Mouse (Mus musculus): Measurements from ENCODE around the gene Cend1. TPM values are rescaled to one million over a fixed set of nuclear protein-coding genes. Genes with fewer than 3 reads are reported as not detected.

The Cend1 gene
- polyA plus RNA-seq, 1 experiment from 2014 or later: 111 TPM

DNA sequence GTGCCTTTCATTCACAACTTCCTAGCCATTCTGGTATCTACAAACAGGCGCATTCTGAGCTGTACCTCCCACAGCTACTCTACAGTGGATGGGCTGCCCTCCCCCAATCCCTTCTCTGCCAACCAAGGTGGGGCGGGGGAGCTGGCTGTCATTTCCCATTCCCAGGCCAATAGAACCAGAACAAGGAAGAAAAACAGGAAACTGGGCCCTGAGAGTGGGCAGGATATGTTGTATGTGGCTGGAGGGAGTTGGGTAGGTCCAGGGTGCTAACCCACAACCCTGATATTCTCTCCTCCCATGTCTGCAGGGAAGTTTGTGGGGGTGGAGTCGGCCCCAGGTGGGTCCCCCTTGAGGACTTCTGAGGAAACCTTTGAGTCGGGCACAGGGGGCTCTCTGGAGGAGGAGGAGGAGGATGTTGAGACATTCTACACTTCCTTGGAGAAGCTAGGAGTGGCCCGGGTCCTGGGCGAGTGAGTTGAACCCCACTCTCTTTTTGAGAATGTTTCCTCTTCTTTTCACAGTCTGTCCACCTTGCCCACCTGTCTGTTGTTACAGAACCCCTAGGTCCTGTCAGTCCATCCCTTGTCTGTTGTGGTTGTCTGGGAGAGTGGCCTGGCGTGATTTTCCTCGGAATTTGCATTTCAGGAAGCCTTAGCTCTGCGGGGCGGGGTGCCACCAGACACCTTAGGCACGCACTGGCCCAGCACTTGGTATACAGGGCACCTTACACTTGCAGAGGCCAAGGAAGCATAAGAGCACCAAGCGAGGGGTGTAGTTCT is 34.7 kb upstream of the Cend1 start:
- Histone ChIP-seq H3K9me3 (no peaks in the 10 kb centered on the region), H3K27me3 (peaks cover 81% of the 10 kb centered on the region), H3K9ac (no peak overlapping the region), H3K4me1 (replicated peaks) (peaks cover 41% of the 10 kb centered on the region), H3K4me2 (peak overlapping the region; percentile 31), H3K36me3 (peaks cover 14% of the 10 kb centered on the region), H3K4me3 (peak overlapping the region; percentile 8; the same call in 1 of the 2 replicates), H3K27ac (replicated peaks) (no peak overlapping the region)
- ATAC-seq (ENCODE audit: low read depth): no peak
- WGBS: 20% methylated on average over 12 of the region's 12 CpGs

DNA sequence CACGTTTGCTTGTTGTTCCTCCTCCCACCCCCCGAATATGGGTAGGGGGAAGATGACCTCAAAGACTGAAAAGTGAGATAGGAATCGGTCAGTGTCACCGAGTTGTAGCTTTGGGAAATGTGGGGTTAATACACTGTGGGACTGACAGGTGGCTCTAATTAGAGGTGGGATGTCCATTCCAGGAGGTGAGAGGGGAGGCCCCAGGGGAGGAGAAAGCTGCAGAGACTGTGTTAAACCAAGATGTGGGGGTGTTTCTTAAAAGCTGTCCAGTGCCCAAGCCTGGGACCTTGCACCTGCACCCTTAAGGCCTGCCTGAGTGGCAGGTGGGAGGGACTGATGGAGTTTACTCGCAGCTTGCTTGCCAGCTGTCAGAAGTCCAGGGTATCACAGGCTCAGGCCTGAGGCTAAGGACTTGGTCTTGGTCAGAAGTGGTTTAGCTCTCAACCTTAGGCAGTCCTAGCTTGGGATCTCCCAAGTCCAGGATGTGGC is 33.1 kb upstream of the Cend1 start:
- no peak overlapping the region; the same call in 1 of the 2 replicates for H3K9ac ChIP-seq
- H3K36me3 ChIP-seq: peaks cover 19% of the 10 kb centered on the region
- no peak for ATAC-seq (ENCODE audit: low read depth)
- peaks cover 25% of the 10 kb centered on the region for H3K4me1 ChIP-seq (replicated peaks)
- H3K27ac ChIP-seq (replicated peaks): no peak overlapping the region
- H3K4me2 ChIP-seq: peak overlapping the region; percentile 59
- no peaks in the 10 kb centered on the region for H3K9me3 ChIP-seq
- WGBS: 16% methylated on average over 5 of the region's 5 CpGs
- H3K4me3 ChIP-seq: peak overlapping the region; percentile 39
- peaks cover 83% of the 10 kb centered on the region for H3K27me3 ChIP-seq

DNA sequence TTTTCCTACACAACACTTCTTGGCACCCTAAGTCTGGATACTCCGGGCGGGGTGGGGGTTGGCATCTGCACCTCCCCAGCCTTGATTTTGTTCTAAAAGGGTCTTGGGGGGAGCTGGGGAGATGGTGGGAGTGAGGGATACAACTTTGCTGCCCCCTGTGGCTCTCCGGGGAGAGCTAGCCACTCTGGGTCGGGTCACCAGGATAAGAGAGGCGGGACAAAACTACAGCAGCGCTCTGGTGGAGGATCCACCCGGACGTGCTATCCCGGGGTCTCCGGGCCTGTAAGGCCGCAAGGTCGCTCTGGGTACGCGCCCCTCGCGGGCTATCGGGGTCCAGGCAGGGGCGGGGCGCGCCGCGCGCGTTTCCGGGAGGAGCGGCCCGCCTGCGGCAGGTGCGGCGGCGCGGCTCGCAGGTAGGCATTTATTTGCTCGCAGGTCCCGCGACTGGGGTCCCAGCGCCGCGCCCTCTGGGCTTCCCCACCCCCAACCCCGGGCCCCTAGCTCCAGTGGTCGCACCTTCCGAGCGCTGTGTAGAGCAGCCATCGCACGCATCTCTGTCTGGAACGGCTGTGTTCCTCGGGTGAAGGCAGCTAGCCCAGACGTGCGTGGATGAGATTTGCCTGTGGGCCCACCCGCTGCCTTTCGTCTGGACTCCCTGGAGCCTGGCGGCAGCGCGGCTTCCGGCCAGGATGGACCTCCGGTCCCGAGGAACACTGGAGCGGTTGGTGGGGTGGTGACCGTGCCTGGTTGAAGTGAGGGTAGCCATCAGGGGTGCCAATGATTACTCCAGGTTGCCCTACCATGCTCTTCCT is 32.4 kb upstream of the Cend1 start:
- WGBS: 2% methylated on average over 59 of the region's 59 CpGs
- no peak for ATAC-seq (ENCODE audit: low read depth)

DNA sequence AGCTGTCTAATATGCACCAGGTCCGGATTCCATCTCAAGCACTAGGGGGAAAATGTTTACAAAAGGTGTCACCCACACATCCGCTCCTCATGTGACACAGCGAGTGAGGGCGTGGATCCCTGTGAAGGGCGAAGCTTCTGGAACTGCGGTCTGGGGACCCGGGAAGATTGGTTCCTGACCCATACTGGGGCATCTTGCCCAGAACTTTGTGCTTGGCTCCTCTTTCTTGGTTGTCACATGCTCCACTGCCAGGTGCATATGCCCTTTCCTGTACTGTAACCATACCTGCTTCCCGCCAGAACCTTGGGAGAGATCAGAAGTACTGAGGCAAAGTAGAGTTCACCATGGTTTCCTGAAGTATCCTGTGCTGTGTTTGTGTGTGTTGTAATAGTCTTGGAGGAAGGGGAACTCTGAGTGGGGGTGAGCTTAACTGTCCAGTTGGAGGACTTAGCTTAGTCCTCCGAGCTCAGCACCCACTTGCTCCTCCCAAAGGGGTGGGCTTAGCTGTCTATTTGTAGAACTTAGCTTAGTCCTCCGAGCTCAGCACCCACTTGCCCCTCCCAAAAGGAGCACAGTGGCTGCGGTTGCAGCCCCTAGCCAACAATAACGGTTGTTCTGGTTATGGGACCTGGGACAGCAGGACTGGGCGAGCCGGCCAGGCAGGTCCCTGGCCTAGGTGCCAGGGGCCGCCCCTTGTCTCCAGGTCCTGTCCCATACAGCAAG is 31.3 kb upstream of the Cend1 start, which contains the start of gene Cracr2b:
TSS of gene Cracr2b (plus strand) at position 704 of the 723 bp plus-strand sequence.
- no peaks in the 10 kb centered on the region for H3K9me3 ChIP-seq
- H3K27ac ChIP-seq (replicated peaks): no peak within 1 kb of the TSS
- 74% methylated on average over 15 of the region's 15 CpGs for WGBS
- H3K27me3 ChIP-seq: peaks cover 71% of the 10 kb centered on the region
- peak within 1 kb of the TSS; percentile 59 for H3K4me2 ChIP-seq
- no peak for ATAC-seq (ENCODE audit: low read depth)
- peaks cover 30% of the 10 kb centered on the region for H3K4me1 ChIP-seq (replicated peaks)
- peak within 1 kb of the TSS; percentile 39 for H3K4me3 ChIP-seq
- peak within 1 kb of the TSS; percentile 66 for H3K9ac ChIP-seq
- H3K36me3 ChIP-seq: peaks cover 19% of the 10 kb centered on the region

More for the DNA sequence above, 32.4 kb upstream of the Cend1 start:
- no peaks in the 10 kb centered on the region for H3K9me3 ChIP-seq
- peaks cover 82% of the 10 kb centered on the region for H3K27me3 ChIP-seq
- H3K9ac ChIP-seq: peak overlapping the region; percentile 66
- H3K4me1 ChIP-seq (replicated peaks): peaks cover 21% of the 10 kb centered on the region
- peak overlapping the region; percentile 59 for H3K4me2 ChIP-seq
- peak overlapping the region; percentile 39 for H3K4me3 ChIP-seq
- H3K36me3 ChIP-seq: peaks cover 19% of the 10 kb centered on the region
- no peak overlapping the region for H3K27ac ChIP-seq (replicated peaks)

DNA sequence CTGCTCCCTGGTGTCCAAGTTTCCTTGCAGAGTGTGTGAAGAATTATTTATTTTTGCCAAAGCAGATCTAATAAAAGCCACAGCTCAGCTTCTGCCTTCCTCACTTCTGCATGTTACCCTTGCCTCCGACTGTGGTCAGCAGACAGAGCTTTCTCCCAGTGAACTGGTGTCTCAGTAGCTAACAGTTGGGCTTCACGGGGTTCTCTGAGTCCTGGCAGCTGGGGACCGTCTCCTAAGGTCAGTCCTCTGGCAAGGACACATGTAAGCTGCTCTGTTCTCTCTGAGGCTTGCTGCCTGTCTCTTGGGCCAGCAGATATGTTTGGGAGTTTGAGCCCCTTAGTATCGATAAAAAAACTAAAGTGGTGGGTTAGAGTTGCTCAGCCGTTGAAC is 30.7 kb upstream of the Cend1 start:
- no peak overlapping the region for H3K27ac ChIP-seq (replicated peaks)
- peaks cover 19% of the 10 kb centered on the region for H3K36me3 ChIP-seq
- no peak overlapping the region for H3K4me2 ChIP-seq
- 75% methylated on average over 5 of the region's 5 CpGs for WGBS
- peaks cover 33% of the 10 kb centered on the region for H3K4me1 ChIP-seq (replicated peaks)
- H3K4me3 ChIP-seq: no peak overlapping the region
- no peak for ATAC-seq (ENCODE audit: low read depth)
- no peaks in the 10 kb centered on the region for H3K9me3 ChIP-seq
- peaks cover 65% of the 10 kb centered on the region for H3K27me3 ChIP-seq
- no peak overlapping the region for H3K9ac ChIP-seq

DNA sequence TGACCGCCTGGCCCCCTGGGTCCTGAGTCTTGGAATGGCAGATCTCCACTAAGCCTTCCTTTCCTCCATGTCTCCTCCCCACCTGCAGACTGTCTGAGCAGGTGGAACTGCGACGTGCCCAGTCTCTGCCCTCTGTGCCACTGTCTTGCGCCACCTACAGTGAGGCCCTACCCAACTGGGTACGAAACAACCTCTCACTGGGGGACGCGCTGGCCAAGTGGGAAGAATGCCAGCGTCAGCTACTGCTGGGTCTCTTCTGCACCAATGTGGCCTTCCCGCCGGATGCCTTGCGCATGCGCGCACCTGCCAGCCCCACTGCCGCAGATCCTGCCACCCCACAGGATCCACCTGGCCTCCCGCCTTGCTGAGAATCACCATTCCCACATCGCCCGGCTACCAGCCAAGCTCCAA is 30.0 kb upstream of the Cend1 start:
- no peak overlapping the region for H3K4me2 ChIP-seq
- H3K9ac ChIP-seq: no peak overlapping the region
- peaks cover 19% of the 10 kb centered on the region for H3K36me3 ChIP-seq
- H3K4me3 ChIP-seq: no peak overlapping the region
- WGBS: 91% methylated on average over 17 of the region's 17 CpGs
- H3K27ac ChIP-seq (replicated peaks): no peak overlapping the region
- no peaks in the 10 kb centered on the region for H3K9me3 ChIP-seq
- no peak for ATAC-seq (ENCODE audit: low read depth)
- H3K4me1 ChIP-seq (replicated peaks): peaks cover 34% of the 10 kb centered on the region
- H3K27me3 ChIP-seq: peaks cover 58% of the 10 kb centered on the region

DNA sequence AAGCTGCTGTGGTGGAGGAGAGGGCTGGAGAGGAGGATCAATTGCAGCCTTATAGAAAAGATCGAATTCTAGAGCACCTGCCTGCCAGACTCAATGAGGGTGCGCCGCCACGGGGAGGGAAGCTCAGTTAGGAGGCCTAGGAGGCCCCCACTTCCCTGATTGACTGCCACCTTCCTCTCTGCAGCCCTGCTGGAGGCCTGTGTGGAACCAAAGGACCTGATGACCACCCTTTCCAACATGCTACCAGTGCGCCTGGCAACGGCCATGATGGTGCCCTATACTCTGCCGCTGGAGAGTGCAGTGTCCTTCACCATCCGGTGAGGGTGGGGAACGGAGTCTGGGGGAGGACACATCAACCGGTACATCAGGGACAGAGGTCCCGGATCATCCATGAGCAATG is 29.4 kb upstream of the Cend1 start:
- no peak overlapping the region for H3K9ac ChIP-seq
- no peak for ATAC-seq (ENCODE audit: low read depth)

DNA sequence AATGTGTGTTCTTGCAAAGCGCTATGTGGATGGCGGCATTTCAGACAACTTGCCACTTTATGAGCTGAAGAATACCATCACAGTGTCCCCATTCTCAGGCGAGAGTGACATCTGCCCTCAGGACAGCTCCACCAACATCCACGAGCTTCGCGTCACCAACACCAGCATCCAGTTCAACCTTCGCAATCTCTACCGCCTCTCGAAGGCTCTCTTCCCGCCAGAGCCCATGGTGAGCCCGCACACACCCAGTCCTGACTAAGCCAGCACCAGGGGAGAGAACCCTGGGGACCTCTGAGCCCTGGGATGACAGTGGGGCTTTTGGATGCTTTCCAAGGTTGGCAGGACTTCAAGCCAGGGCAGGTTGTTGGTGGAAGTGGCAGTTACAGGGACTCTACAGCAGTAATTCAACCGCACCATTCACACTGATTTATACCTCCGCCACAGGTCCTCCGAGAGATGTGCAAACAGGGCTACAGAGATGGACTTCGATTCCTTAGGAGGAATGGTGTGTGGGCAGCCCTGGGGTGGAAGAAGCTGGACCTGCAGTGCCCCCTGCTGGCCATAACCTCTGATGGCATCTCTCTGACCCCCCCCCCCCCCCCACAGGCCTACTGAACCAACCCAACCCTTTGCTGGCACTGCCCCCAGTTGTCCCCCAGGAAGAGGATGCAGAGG is 28.8 kb upstream of the Cend1 start:
- Histone ChIP-seq H3K36me3 (peaks cover 19% of the 10 kb centered on the region), H3K9ac (0 out of 2 replicates have a peak overlapping the region, but pooled peaks have one; percentile 12), H3K4me3 (no peak overlapping the region), H3K4me2 (no peak overlapping the region), H3K27ac (replicated peaks) (no peak overlapping the region), H3K27me3 (peaks cover 46% of the 10 kb centered on the region), H3K9me3 (no peaks in the 10 kb centered on the region), H3K4me1 (replicated peaks) (peaks cover 34% of the 10 kb centered on the region)
- ATAC-seq (ENCODE audit: low read depth): no peak
- 75% methylated on average over 15 of the region's 15 CpGs for WGBS

More for the DNA sequence above, 29.4 kb upstream of the Cend1 start:
- peaks cover 19% of the 10 kb centered on the region for H3K36me3 ChIP-seq
- peaks cover 34% of the 10 kb centered on the region for H3K4me1 ChIP-seq (replicated peaks)
- 92% methylated on average over 11 of the region's 11 CpGs for WGBS
- H3K4me2 ChIP-seq: no peak overlapping the region
- H3K4me3 ChIP-seq: no peak overlapping the region
- peaks cover 52% of the 10 kb centered on the region for H3K27me3 ChIP-seq
- H3K27ac ChIP-seq (replicated peaks): no peak overlapping the region
- no peaks in the 10 kb centered on the region for H3K9me3 ChIP-seq

DNA sequence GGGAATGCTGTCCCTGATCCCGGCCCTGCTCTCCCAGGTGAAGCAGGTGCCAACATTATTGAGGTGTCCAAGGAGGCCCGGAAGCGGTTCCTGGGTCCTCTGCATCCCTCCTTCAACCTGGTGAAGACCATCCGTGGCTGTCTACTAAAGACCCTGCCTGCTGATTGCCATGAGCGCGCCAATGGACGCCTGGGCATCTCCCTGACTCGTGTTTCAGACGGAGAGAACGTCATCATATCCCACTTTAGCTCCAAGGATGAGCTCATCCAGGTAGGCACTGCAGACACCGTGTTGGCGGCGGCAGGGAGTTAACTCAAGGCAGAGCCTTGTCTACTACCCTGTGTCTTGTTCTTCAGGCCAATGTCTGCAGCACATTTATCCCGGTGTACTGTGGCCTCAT is 27.9 kb upstream of the Cend1 start:
- no peak for ATAC-seq (ENCODE audit: low read depth)
- peaks cover 38% of the 10 kb centered on the region for H3K27me3 ChIP-seq
- H3K36me3 ChIP-seq: peaks cover 21% of the 10 kb centered on the region
- H3K27ac ChIP-seq (replicated peaks): no peak overlapping the region
- H3K4me1 ChIP-seq (replicated peaks): peaks cover 34% of the 10 kb centered on the region
- no peak overlapping the region for H3K9ac ChIP-seq
- H3K9me3 ChIP-seq: no peaks in the 10 kb centered on the region
- no peak overlapping the region for H3K4me2 ChIP-seq
- 93% methylated on average over 14 of the region's 14 CpGs for WGBS
- H3K4me3 ChIP-seq: no peak overlapping the region

DNA sequence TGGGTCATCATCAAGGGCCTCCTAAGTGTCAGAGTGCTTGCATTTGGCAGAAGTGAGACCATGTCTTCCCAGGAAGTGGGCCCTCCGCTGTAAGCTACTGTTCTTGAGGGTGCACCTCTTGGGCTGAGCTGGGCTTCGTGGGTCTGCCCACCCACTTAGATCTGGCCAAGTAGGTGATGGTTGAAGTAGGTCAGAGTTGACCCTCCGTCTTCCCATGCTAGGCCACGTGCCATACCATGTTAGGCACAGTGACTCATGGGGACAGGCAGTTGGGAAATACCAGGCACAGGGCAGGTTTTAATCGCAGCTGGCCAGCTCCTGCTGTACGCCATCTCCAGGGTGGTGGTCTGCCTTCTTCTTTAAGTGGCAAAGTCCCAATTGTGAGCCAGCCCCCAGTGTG is 27.4 kb upstream of the Cend1 start:
- Histone ChIP-seq H3K9ac (no peak overlapping the region), H3K4me1 (replicated peaks) (peaks cover 29% of the 10 kb centered on the region), H3K27me3 (peaks cover 33% of the 10 kb centered on the region), H3K4me3 (no peak overlapping the region), H3K4me2 (peak overlapping the region; percentile 89), H3K36me3 (peaks cover 26% of the 10 kb centered on the region), H3K9me3 (no peaks in the 10 kb centered on the region), H3K27ac (replicated peaks) (no peak overlapping the region)
- no peak for ATAC-seq (ENCODE audit: low read depth)
- 92% methylated on average over 6 of the region's 6 CpGs for WGBS

DNA sequence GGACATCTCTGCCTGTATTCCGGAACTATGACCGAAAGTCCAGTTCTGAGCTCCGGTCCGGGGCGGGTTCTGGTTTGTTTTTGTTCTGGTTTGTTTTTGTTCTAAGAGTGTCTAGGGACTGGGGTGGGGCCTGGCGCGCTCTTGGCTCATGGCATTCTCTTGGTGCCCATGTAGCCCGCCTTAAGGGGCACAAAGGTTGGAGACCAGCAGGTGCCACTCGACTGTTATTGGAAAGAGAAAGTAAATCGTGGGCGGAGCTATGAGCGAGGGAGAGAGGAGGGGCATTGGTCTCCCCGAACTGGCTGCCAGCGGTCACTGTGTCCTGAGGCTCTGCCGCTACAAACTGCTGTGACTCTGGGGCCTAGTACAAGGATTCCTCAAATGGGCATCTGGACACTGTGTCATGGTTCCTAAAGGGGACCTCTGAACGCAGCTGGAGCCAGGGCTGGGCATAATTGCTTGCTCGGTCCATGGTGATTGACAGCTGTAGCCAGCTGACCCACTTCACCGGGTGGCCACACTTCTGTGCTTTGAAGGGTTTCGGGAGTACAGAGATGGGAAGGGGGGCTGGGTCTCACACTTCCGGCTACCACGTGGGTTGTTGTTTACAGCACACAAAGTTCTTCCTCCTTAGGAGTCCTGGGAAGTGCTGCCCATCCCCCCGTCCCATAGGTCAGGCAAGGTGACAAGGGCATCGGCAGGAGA is 26.5 kb upstream of the Cend1 start:
- peak overlapping the region; percentile 71 for H3K27ac ChIP-seq (replicated peaks)
- peak; percentile 52; the same call in 1 of the 2 replicates for ATAC-seq (ENCODE audit: low read depth)
- H3K4me2 ChIP-seq: peak overlapping the region; percentile 89
- under 1% methylated on average over 23 of the region's 23 CpGs for WGBS
- peak overlapping the region; percentile 69 for H3K4me3 ChIP-seq
- no peaks in the 10 kb centered on the region for H3K9me3 ChIP-seq
- peaks cover 36% of the 10 kb centered on the region for H3K36me3 ChIP-seq
- H3K9ac ChIP-seq: peak overlapping the region; percentile 83
- peaks cover 24% of the 10 kb centered on the region for H3K4me1 ChIP-seq (replicated peaks)
- H3K27me3 ChIP-seq: peaks cover 23% of the 10 kb centered on the region
